Mouse (Mus musculus): ENCODE results near the gene Atp6v0a4. TPM values are rescaled to one million over a fixed set of nuclear protein-coding genes. Genes with fewer than 3 reads are reported as not detected.

Atp6v0a4 gene
- polyA plus RNA-seq, 1 experiment from 2014 or later = 3.7 TPM

Other genes with a start within 250 kb of the Atp6v0a4 start
- gene Svopl, start 77.6 kb downstream of the Atp6v0a4 start, polyA plus RNA-seq (2014; fragmentation: Nextera tagmentation; extraction: Ambion mirVana) = 0.73 and 0.85 TPM in 2 replicates
- gene Tmem213, start 15.3 kb downstream of the Atp6v0a4 start, polyA plus RNA-seq (2014; fragmentation: Nextera tagmentation; extraction: Ambion mirVana) = 0.59 and 1.00 TPM in 2 replicates
- gene D630045J12Rik, start 129.4 kb upstream of the Atp6v0a4 start, polyA plus RNA-seq (2014; fragmentation: Nextera tagmentation; extraction: Ambion mirVana) = 6.7 and 8.1 TPM in 2 replicates
- 13.3 and 14.8 TPM in 2 replicates for gene Zc3hav1l, start 174.7 kb upstream of the Atp6v0a4 start, polyA plus RNA-seq (2014; fragmentation: Nextera tagmentation; extraction: Ambion mirVana)
- gene Zc3hav1, start 230.0 kb upstream of the Atp6v0a4 start, polyA plus RNA-seq (2014; fragmentation: Nextera tagmentation; extraction: Ambion mirVana) = 5.8 and 6.3 TPM in 2 replicates

All from stomach, embryonic 14.5 days (tissue).